17 mouse cellular contexts compared by ENCODE assay signal in genomic region chr7:111566838-111567237, GRCm38 (mm10).
"Had no signal": no experiment of that assay in that cellular context is flagged by ENCODE, and none has a peak within 500 bp of the region (broad histone marks: within the 10 kb centered on the region; RNA-seq: fewer than 3 reads in every experiment).

No protein-coding gene starts in this region.

- H3K9ac ChIP-seq: lung, embryonic 15.5 days; midbrain, embryonic 13.5 days; midbrain, embryonic 15.5 days; neural tube, embryonic 12.5 days; stomach, embryonic 15.5 days had no signal

- H3K4me1 ChIP-seq: lung, embryonic 15.5 days; megakaryocyte, embryonic 14.5 days; midbrain, embryonic 15.5 days; neural tube, embryonic 12.5 days; stomach, embryonic 15.5 days had no signal

- ATAC-seq: lung, postnatal 0 days; midbrain, embryonic 13.5 days; midbrain, embryonic 15.5 days had no signal

- H3K4me3 ChIP-seq: lung, embryonic 15.5 days; megakaryocyte, embryonic 14.5 days; midbrain, embryonic 13.5 days; midbrain, embryonic 15.5 days; neural tube, embryonic 12.5 days; stomach, embryonic 15.5 days had no signal

- DNase-seq: lung, adult 2 months; lung, postnatal 14 days; lung, postnatal 36 days; right cerebral cortex, postnatal 14 days; thymus, adult 2 months; thymus, postnatal 25 days; thymus, postnatal 4 days had no signal

- H3K36me3 ChIP-seq: lung, embryonic 15.5 days; midbrain, embryonic 13.5 days; midbrain, embryonic 15.5 days; neural tube, embryonic 12.5 days; stomach, embryonic 15.5 days had no signal

- H3K4me2 ChIP-seq: lung, embryonic 15.5 days; midbrain, embryonic 11.5 days; midbrain, embryonic 13.5 days; midbrain, embryonic 15.5 days; neural tube, embryonic 12.5 days; stomach, embryonic 15.5 days had no signal

- H3K9me3 ChIP-seq: lung, embryonic 15.5 days; neural tube, embryonic 12.5 days; stomach, embryonic 15.5 days had no signal

- H3K27ac ChIP-seq: lung, embryonic 15.5 days; macrophage; midbrain, embryonic 13.5 days; midbrain, embryonic 15.5 days; neural tube, embryonic 12.5 days; stomach, embryonic 15.5 days; stomach, postnatal 0 days had no signal

- H3K27me3 ChIP-seq: lung, embryonic 15.5 days; megakaryocyte, embryonic 14.5 days; midbrain, embryonic 13.5 days; midbrain, embryonic 15.5 days; neural tube, embryonic 12.5 days; stomach, embryonic 15.5 days had no signal
